Mouse (Mus musculus): ENCODE measurements around the gene Fbxo40. TPM values are rescaled to one million over a fixed set of nuclear protein-coding genes. Genes with fewer than 3 reads are reported as not detected.

Fbxo40 gene
- polyA plus RNA-seq, 1 experiment: 0.03 TPM

DNA sequence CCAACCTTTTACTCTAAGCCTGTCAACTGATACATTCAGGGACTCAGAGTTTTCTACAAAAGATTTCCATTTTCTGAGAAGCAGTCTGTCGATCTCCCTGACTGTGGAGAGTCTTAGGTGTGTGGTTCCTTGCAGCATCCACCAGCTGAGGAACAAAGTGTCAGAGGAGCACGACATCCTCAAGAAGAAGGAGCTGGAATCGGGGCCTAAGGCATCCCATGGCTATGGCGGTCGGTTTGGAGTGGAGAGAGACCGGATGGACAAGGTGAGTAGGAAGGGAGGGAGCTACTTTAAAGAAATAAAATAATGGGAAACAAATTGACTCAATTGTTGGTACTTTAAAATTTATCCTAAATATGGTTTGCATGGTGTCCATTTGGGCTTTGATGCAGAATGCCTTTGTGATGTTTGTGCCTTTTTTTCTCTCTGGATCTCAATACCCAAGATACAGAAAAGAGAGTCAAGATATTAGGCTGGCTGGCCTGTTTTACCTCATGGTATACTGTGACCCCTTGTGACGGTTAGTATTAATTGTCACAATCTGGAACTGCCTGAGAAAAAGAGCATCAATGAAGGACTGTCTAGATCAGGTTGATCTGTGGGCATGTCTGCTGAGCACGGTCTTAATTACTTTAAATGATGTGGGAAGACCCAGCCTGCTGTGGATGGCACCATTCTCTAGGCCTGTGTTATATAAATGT, 43.7 kb downstream of the Fbxo40 start:
- TF ChIP-seq POLR2A (IDR thresholded peaks at IDR 0.05; ENCODE audit: borderline replicate concordance, extremely low read depth, insufficient read depth, insufficient read length, poor library complexity, severe bottlenecking) (no peak), CTCF (IDR thresholded peaks at IDR 0.05; ENCODE audit: borderline replicate concordance, extremely low read depth, insufficient read depth, insufficient read length) (no peak)
- no peak for DNase-seq (ENCODE audit: low read depth)

DNA sequence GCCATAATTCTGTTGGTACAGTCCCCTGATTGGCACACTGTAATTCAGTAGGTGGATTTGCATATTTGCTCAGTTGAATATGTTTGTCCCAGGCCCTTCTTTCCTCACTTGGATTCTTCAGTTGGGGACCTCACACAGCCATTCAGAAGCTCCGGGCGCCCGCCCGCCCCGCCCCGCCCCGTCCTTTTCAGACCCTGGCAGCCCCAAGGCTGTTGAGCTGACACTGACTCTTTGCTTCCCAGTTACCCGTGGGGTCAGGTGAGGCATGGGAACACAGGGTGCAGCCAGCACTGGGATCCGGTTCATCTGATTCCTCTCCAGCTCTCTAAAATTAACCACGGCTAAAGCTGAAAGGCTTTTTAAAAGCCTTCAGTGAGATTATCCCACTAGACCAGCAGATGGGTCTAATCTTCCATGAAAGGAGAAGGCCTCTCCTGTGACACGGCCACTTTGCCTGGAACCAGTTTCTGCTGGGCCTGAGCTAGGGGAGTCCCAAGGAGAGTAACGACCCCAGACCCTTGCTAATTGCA, 45.3 kb downstream of the Fbxo40 start:
- peak; percentile 49 for DNase-seq (ENCODE audit: low read depth)
- TF ChIP-seq CTCF (IDR thresholded peaks at IDR 0.05; ENCODE audit: borderline replicate concordance, extremely low read depth, insufficient read depth, insufficient read length): no peak
- TF ChIP-seq POLR2A (IDR thresholded peaks at IDR 0.05; ENCODE audit: borderline replicate concordance, extremely low read depth, insufficient read depth, insufficient read length, poor library complexity, severe bottlenecking): no peak

DNA sequence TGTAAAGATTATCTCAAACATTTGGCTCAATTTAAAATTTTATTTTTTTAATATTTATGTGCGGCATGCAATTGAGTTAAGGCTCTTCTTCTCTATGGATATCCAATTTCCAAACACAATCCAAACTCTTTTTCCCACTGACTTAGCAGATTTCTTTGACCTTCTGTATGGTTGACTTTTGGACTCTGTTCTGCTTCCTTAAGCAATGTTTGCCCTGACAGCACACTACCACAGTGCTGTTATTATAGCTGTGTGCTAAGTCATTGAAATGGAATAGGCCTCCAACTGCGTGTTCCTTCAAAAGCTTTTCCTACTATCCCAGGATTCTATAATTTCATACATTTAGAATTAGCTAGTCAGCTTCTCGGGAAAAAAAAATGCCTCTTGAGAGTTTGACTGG, 46.7 kb downstream of the Fbxo40 start:
- TF ChIP-seq CTCF (IDR thresholded peaks at IDR 0.05; ENCODE audit: borderline replicate concordance, extremely low read depth, insufficient read depth, insufficient read length) (no peak), POLR2A (IDR thresholded peaks at IDR 0.05; ENCODE audit: borderline replicate concordance, extremely low read depth, insufficient read depth, insufficient read length, poor library complexity, severe bottlenecking) (no peak)
- DNase-seq (ENCODE audit: low read depth): no peak

DNA sequence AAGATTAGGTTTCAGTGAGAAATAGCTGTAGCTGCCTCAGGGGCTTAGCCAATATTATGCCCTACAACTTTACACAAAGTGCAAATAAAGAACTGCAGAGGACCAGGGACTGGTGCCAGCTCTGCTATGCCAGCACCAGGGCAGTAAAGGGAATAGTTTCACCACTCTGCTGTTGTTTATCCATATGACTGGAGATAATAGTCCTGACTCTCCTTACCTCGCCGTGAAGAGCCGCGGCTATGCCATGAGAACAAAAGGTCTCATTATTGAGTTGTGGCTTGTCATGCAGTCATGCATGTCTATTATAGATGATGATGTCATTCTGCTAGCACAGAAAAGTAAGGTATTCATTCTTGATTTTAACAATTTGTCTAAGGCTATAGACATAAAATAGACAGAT, 48.4 kb downstream of the Fbxo40 start:
- no peak for TF ChIP-seq POLR2A (IDR thresholded peaks at IDR 0.05; ENCODE audit: borderline replicate concordance, extremely low read depth, insufficient read depth, insufficient read length, poor library complexity, severe bottlenecking)
- no peak for TF ChIP-seq CTCF (IDR thresholded peaks at IDR 0.05; ENCODE audit: borderline replicate concordance, extremely low read depth, insufficient read depth, insufficient read length)
- DNase-seq (ENCODE audit: low read depth): peak; percentile 31

DNA sequence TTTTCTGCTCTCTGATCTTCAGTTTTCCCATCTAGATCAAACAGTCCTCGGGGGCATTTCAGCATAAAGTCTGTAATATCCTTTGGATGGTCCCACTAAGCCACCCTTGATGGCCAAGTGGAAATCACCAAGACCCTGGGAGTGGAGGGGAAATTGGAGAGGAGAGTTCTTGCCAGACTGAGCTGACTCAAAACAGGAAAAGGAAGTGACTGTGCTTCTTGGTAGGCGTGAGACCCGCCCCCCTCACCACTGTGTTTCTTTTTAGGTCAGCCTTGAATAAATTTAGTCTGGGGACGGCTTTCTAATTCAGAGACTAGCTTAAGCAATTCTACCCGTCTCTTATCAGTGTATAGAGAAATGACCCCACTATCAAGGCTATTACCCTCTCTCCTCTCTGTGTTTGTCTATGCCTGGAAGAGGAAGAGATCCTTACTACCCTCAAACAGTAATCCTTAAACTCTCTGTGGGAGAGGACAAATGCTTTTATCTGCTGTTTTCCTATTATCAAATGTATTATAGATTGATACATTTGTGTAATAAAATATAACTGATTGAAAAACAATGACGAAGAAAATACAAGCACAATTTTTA, 49.0 kb downstream of the Fbxo40 start:
- TF ChIP-seq CTCF (IDR thresholded peaks at IDR 0.05; ENCODE audit: borderline replicate concordance, extremely low read depth, insufficient read depth, insufficient read length) (no peak), POLR2A (IDR thresholded peaks at IDR 0.05; ENCODE audit: borderline replicate concordance, extremely low read depth, insufficient read depth, insufficient read length, poor library complexity, severe bottlenecking) (no peak)
- no peak for DNase-seq (ENCODE audit: low read depth)

DNA sequence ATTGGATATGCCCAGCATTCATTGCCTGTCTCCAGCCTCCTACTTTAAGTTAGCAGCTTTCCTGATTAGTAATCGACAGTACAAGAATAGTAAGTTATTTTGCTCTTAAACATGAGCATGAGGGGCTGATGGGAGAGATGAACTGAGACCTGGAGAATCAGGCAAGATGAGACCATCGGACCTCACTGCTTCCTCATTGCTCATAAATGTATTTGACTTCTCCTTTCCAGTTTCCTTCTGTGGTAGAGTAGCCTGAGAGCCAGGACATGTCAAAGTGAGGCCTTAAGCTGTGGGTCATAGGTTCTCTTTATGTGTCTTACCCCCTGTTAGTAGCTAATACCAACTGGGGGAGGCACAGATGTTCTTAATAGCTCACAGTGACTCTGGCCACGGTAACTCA, 54.5 kb downstream of the Fbxo40 start:
- TF ChIP-seq CTCF (IDR thresholded peaks at IDR 0.05; ENCODE audit: borderline replicate concordance, extremely low read depth, insufficient read depth, insufficient read length): no peak
- no peak for TF ChIP-seq POLR2A (IDR thresholded peaks at IDR 0.05; ENCODE audit: borderline replicate concordance, extremely low read depth, insufficient read depth, insufficient read length, poor library complexity, severe bottlenecking)
- DNase-seq (ENCODE audit: low read depth): no peak

DNA sequence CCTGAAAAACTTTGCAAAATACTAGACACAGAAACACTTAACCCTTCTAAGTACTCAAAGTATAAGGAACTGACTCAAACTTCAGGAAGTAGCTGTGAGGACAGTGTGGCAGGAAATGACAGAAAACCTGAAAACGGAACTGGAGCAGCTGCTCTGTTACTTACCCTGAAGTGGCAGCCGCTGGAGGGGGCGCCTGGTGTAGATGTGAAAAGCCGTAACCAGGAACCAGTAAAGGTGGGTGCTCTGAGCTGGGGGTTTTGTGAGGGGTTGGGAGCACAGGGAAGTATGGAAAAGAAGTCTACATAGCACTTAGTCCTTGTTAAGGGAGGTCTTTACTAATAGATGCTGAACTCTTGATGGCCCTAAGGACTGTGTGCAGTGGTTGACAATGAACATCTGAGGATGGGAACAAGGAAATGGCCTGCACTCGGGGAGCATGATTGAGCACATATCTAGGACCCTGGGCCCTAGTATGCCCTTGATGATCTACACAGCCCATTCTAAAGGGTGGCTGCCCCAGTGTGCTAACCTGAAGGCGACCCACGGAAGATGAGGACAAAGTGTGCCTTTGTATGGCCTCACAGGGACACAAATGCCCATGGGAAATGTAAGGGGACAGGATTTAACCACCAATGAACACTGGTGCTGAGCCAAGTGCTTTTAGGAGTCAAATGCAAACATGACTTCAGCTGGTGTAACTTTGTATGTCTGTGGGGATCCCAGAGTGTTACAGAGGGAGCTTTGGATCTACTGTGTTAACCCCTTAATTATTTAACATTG, 55.2 kb downstream of the Fbxo40 start, which contains the start of gene Hcls1:
Hcls1 (plus strand) TSS at position 143 of the 780 bp plus-strand sequence.
- DNase-seq (ENCODE audit: low read depth): no peak
- TF ChIP-seq CTCF (IDR thresholded peaks at IDR 0.05; ENCODE audit: borderline replicate concordance, extremely low read depth, insufficient read depth, insufficient read length) (no peak), POLR2A (IDR thresholded peaks at IDR 0.05; ENCODE audit: borderline replicate concordance, extremely low read depth, insufficient read depth, insufficient read length, poor library complexity, severe bottlenecking) (no peak)

DNA sequence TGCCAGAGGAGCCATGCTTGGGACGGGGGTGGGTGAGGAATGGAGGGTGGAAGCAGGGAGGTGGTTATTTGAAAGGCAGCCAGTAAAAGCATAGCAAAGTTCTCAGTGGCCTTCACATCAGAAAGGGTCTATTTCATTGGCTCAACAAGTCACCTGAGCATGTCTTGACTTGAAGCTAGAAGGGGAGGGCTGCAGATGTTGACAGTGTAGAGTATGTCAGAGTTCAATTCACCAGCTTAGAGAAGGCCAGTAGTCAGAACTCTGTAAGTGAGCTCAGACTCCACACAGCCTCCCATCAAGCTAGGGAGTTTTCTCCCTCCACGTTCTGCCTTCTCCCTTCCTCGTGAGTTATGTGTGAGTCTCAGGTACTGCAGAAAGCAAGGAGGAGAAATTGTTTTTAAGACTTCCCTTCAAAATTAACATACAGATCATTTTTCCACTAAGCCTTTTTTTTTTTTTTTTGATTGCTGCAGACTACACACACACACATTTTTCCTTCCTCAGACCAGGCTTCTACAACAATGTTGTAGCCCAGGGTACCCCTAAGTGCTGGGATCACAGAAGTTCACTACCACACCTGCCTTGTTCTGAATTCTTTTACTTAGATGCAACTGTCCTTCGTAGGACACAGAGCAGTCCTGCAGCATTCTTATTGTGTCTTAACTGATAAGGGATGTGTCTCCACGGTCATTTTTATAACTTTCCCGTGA, 56.0 kb downstream of the Fbxo40 start:
- DNase-seq (ENCODE audit: low read depth): peak; percentile 3
- TF ChIP-seq POLR2A (IDR thresholded peaks at IDR 0.05; ENCODE audit: borderline replicate concordance, extremely low read depth, insufficient read depth, insufficient read length, poor library complexity, severe bottlenecking) (no peak), CTCF (IDR thresholded peaks at IDR 0.05; ENCODE audit: borderline replicate concordance, extremely low read depth, insufficient read depth, insufficient read length) (no peak)

DNA sequence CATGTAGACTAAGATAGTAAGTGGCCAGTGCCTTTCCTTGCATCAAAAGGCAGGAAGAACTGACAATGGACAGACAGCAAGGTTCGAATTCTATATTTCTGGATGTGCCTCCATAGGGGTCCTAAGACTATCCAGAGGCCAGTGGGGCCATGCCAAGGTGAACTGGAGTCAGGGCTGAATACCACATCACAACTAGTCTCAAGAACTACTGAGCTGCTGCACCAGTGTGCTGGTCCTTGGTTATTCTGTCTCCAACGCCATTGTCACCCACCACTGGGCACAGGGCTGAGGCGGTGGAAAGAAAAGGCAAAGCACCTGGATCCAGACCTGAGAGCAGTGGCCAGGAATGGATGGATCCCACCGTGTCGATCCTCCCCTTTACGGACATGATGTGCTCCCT, 57.7 kb downstream of the Fbxo40 start:
- no peak for DNase-seq (ENCODE audit: low read depth)
- TF ChIP-seq POLR2A (IDR thresholded peaks at IDR 0.05; ENCODE audit: borderline replicate concordance, extremely low read depth, insufficient read depth, insufficient read length, poor library complexity, severe bottlenecking) (no peak), CTCF (IDR thresholded peaks at IDR 0.05; ENCODE audit: borderline replicate concordance, extremely low read depth, insufficient read depth, insufficient read length) (no peak)

DNA sequence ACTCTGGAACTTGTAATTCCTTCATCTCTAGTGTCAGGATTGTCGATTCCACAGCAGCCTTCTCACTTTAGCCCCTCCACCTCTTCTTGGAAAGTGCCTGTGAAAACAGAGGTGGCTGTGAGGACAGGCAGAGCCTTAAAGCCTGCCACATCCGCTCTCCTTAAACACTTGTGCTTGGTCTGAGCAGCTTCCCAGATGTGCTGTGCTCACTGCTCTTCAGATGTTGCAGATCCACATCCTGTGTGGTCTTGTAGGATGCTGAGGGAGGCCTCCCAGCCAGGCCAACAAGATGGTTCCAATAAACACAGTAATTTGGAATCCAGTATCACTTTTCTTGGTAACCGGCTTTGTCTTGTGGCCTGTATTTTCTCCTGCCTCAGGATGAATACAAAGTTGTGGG, 58.3 kb downstream of the Fbxo40 start:
- TF ChIP-seq CTCF (IDR thresholded peaks at IDR 0.05; ENCODE audit: borderline replicate concordance, extremely low read depth, insufficient read depth, insufficient read length): no peak
- TF ChIP-seq POLR2A (IDR thresholded peaks at IDR 0.05; ENCODE audit: borderline replicate concordance, extremely low read depth, insufficient read depth, insufficient read length, poor library complexity, severe bottlenecking): no peak
- DNase-seq (ENCODE audit: low read depth): no peak

DNA sequence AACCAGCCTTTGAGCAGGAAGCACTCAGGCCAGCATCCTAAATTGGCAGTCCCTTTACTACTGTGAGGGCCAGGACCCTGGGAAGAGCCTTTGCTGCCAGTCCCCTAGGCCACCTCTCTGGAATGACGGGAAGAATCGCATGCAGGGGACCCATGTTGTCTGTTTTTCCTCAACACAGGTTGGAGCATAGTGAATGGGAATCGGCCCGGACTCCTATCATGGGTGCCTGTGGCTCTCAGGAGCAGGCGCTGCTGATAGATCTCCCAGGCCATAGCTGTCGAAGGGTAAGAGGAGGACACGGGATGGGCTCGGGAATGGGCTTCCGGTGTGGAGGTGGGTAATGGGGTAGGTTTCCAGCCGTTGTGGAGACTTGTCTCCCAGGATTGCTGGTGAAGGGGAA, 58.9 kb downstream of the Fbxo40 start:
- no peak for DNase-seq (ENCODE audit: low read depth)
- TF ChIP-seq POLR2A (IDR thresholded peaks at IDR 0.05; ENCODE audit: borderline replicate concordance, extremely low read depth, insufficient read depth, insufficient read length, poor library complexity, severe bottlenecking) (no peak), CTCF (IDR thresholded peaks at IDR 0.05; ENCODE audit: borderline replicate concordance, extremely low read depth, insufficient read depth, insufficient read length) (no peak)
